Mouse (Mus musculus) gastrocnemius, adult 18-20 months (tissue): ENCODE measurements around the gene Bco2. TPM values are rescaled to one million over a fixed set of nuclear protein-coding genes. Genes with fewer than 3 reads are reported as not detected.

Experiments used
- DNase-seq: peaks from one replicate; pipeline ENCODE4 v3.0.0; 2021; ENCODE audit warnings: low spot score
- total RNA-seq, 2 experiments: library from RNA; stranded (reverse); gene quantifications; 2 replicates each; pipeline ENCODE4 v1.2.3; 2021

Gene Bco2
- total RNA-seq, 2 experiments from 2014 or later, result 0.27 to 0.55 TPM

GRCm38 (mm10) chr9:50561145-50561917 is 6.3 kb upstream of the Bco2 start, which contains the start of gene Tex12:
Gene Tex12, minus strand, starts transcription at chr9:50561325.
- no peak for DNase-seq

GRCm38 (mm10) chr9:50554241-50555093 is 514 bp downstream of the Bco2 start, which contains the start of gene Il18:
Gene Il18, plus strand, starts transcription at chr9:50554827.
- DNase-seq, result peak; percentile 33

GRCm38 (mm10) chr9:50553547-50553946 is 1.4 kb downstream of the Bco2 start:
- no peak for DNase-seq

GRCm38 (mm10) chr9:50552206-50552605 is 2.8 kb downstream of the Bco2 start:
- DNase-seq, result no peak

GRCm38 (mm10) chr9:50548936-50549335 is 6.0 kb downstream of the Bco2 start:
- DNase-seq, result no peak

GRCm38 (mm10) chr9:50547859-50548478 is 7.0 kb downstream of the Bco2 start:
- no peak for DNase-seq

- no peak for DNase-seq
Observed at GRCm38 (mm10) chr9:50542401-50542800, 12.6 kb downstream of the Bco2 start.

- no peak for DNase-seq
Observed at GRCm38 (mm10) chr9:50540170-50540569, 14.8 kb downstream of the Bco2 start.

- DNase-seq, result no peak
Observed at GRCm38 (mm10) chr9:50537295-50537694, 17.7 kb downstream of the Bco2 start.

GRCm38 (mm10) chr9:50536603-50537135 is 18.3 kb downstream of the Bco2 start:
- no peak for DNase-seq

- DNase-seq, result no peak
Observed at GRCm38 (mm10) chr9:50535930-50536329, 19.1 kb downstream of the Bco2 start.

GRCm38 (mm10) chr9:50533791-50534190 is 21.2 kb downstream of the Bco2 start:
- no peak for DNase-seq

GRCm38 (mm10) chr9:50533328-50533727 is 21.7 kb downstream of the Bco2 start:
- DNase-seq, result no peak

- DNase-seq, result no peak
Observed at GRCm38 (mm10) chr9:50530890-50531289, 24.1 kb downstream of the Bco2 start.

GRCm38 (mm10) chr9:50528293-50528892 is 26.6 kb downstream of the Bco2 start, which contains the start of gene Pts:
Gene Pts, minus strand, starts transcription at chr9:50528724.
- peak; percentile 97 for DNase-seq

- no peak for DNase-seq
Observed at GRCm38 (mm10) chr9:50527860-50528259, 27.1 kb downstream of the Bco2 start.

GRCm38 (mm10) chr9:50525585-50525984 is 29.4 kb downstream of the Bco2 start:
- DNase-seq, result no peak

- DNase-seq, result no peak
Observed at GRCm38 (mm10) chr9:50524936-50525335, 30.0 kb downstream of the Bco2 start.

GRCm38 (mm10) chr9:50522574-50522973 is 32.4 kb downstream of the Bco2 start:
- DNase-seq, result no peak

GRCm38 (mm10) chr9:50521562-50521961 is 33.4 kb downstream of the Bco2 start:
- no peak for DNase-seq

- DNase-seq, result no peak
Observed at GRCm38 (mm10) chr9:50520748-50521147, 34.2 kb downstream of the Bco2 start.
